Comparison of ENCODE assay signal across 15 mouse cellular contexts in the genomic region with DNA sequence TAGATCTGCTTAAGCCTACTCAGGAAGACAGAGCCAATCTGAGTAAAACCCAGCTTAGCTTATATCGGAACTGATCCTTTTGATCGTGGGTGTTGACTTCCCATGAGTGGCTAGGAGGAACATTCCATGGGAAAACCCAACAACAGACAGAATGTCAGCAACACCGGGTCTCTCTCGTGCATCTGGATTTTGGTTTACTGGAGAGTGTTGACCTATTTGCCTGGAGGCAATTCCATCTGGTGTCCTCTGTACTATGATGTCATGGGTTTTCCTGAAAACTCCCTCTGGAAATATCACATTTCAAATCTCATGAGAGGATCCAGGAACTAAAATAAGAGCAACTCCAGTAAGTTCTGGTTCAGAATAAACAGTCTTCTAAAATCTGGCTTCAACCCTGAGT.
DNase-seq lines count a peak whose midpoint lies in the region; ATAC-seq lines count a peak whose summit lies in the region.
"Had no signal": no experiment of that assay in that cellular context is flagged by ENCODE, and none has a peak within 500 bp of the region (broad histone marks: within the 10 kb centered on the region; RNA-seq: fewer than 3 reads in every experiment).

No protein-coding gene starts in this region.

- H3K36me3 ChIP-seq in embryonic facial prominence, embryonic 11.5 days (replicated peaks; ENCODE audit: control insufficient read depth, insufficient read depth, low read depth, low read length): no peaks in the 10 kb centered on the region
- H3K36me3 ChIP-seq: hindbrain, embryonic 12.5 days; liver, embryonic 15.5 days; midbrain, embryonic 12.5 days; neural tube, embryonic 12.5 days had no signal

- H3K27ac ChIP-seq in brown adipose tissue, adult 24 weeks (replicated peaks; ENCODE audit: low read depth, low read length): peak overlapping the region; percentile 68
- H3K27ac ChIP-seq in embryonic facial prominence, embryonic 11.5 days (replicated peaks; ENCODE audit: low read depth, low read length): no peak overlapping the region
- H3K27ac ChIP-seq: hindbrain, embryonic 12.5 days; liver, embryonic 15.5 days; midbrain, embryonic 12.5 days; neural tube, embryonic 12.5 days had no signal

- no peak overlapping the region for H3K4me2 ChIP-seq in embryonic facial prominence, embryonic 11.5 days (ENCODE audit: low read depth, low read length)
- H3K4me2 ChIP-seq: hindbrain, embryonic 12.5 days; liver, embryonic 15.5 days; midbrain, embryonic 12.5 days; neural tube, embryonic 12.5 days had no signal

- peak; percentile 52; the same call in 1 of the 2 replicates for ATAC-seq in embryonic facial prominence, embryonic 11.5 days (replicated peaks; ENCODE audit: insufficient number of reproducible peaks, low FRiP score, low TSS enrichment, low read depth)
- ATAC-seq in frontal cortex, adult (ENCODE audit: low TSS enrichment): no peak

- H3K9ac ChIP-seq in embryonic facial prominence, embryonic 11.5 days (replicated peaks; ENCODE audit: low read length): no peak overlapping the region
- H3K9ac ChIP-seq: hindbrain, embryonic 12.5 days; liver, embryonic 15.5 days; midbrain, embryonic 12.5 days; neural tube, embryonic 12.5 days had no signal

- H3K4me1 ChIP-seq in brown adipose tissue, adult 24 weeks (ENCODE audit: control insufficient read depth, insufficient read depth, insufficient read length, low read length): peaks cover 11% of the 10 kb centered on the region; the same call in 1 of the 2 replicates
- H3K4me1 ChIP-seq in embryonic facial prominence, embryonic 11.5 days (ENCODE audit: control insufficient read depth, insufficient read depth, low read length): no peaks in the 10 kb centered on the region
- H3K4me1 ChIP-seq: hindbrain, embryonic 12.5 days; liver, embryonic 15.5 days; neural tube, embryonic 12.5 days had no signal

- DNase-seq in kidney, postnatal 14 days: peak; percentile 8
- DNase-seq in kidney, postnatal 25 days: no peak
- DNase-seq in embryonic facial prominence, embryonic 11.5 days (ENCODE audit: low spot score): peak; percentile 47
- DNase-seq in heart, postnatal 4 days: peak; percentile 11
- DNase-seq in layer of hippocampus, postnatal 36 days: no peak
- no peak for DNase-seq in testis, postnatal 10 days (ENCODE audit: low spot score)
- DNase-seq: adrenal gland, adult 8-10 months; kidney, adult 18-20 months; right cerebral cortex, postnatal 14 days had no signal

- H3K27me3 ChIP-seq in embryonic facial prominence, embryonic 11.5 days (ENCODE audit: control insufficient read depth, insufficient read depth, low read length): no peaks in the 10 kb centered on the region
- H3K27me3 ChIP-seq: hindbrain, embryonic 12.5 days; liver, embryonic 15.5 days; midbrain, embryonic 12.5 days; neural tube, embryonic 12.5 days had no signal

- H3K4me3 ChIP-seq in brown adipose tissue, adult 24 weeks (ENCODE audit: insufficient read depth, low read depth, low read length): no peak overlapping the region
- H3K4me3 ChIP-seq in embryonic facial prominence, embryonic 11.5 days (ENCODE audit: low read depth, low read length): no peak overlapping the region
- H3K4me3 ChIP-seq: hindbrain, embryonic 12.5 days; liver, embryonic 15.5 days; midbrain, embryonic 12.5 days; neural tube, embryonic 12.5 days had no signal

- H3K9me3 ChIP-seq in embryonic facial prominence, embryonic 11.5 days (replicated peaks; ENCODE audit: control insufficient read depth, low read length): no peaks in the 10 kb centered on the region
- H3K9me3 ChIP-seq: hindbrain, embryonic 12.5 days; liver, embryonic 15.5 days; midbrain, embryonic 12.5 days; neural tube, embryonic 12.5 days had no signal

- 34% methylated on average over 4 of the region's 4 CpGs for WGBS in embryonic facial prominence, embryonic 11.5 days

Comparison
In these comparisons a context has a peak if more than half of its experiments do, and no peak if none do; other contexts are left out.
1. DNase-seq: peak in kidney, postnatal 14 days (single experiment), embryonic facial prominence, embryonic 11.5 days (single experiment) and heart, postnatal 4 days (single experiment); none in kidney, postnatal 25 days (0 of 2), layer of hippocampus, postnatal 36 days (0 of 2) and testis, postnatal 10 days (single experiment).